Mouse (Mus musculus) stomach, postnatal 0 days (tissue): ENCODE data around the gene Cldn20.

Experiments used
- CTCF ChIP-seq: IDR thresholded peaks from 2 replicates; pipeline ENCODE4 v1.5.1; 2016; ENCODE audit warnings: antibody characterized with exemption, low read depth, mild to moderate bottlenecking, moderate library complexity
- EP300 ChIP-seq: optimal IDR thresholded peaks from 2 replicates; pipeline ENCODE3; 2016; ENCODE audit warnings: antibody characterized with exemption

DNA sequence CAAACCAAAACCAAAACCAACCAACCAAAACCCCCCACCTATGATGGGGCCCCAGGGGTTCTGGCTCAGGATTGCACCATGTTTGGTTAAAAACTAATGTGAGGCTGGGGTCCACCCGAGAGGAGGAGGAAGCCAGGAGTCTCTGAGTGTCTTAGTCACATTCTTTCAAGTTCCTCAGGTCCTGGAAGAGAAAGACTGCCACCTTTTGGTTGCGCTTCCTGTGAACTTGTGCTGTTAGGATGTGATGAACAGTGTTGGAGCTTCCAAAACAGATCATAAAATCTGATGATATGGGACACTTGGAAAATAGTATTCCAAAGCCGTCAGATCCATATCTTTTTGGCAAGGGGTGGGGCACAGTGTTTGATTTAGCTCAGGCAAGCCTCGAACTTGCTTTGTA, 31.4 kb upstream of the Cldn20 start:
- no peak for TF ChIP-seq EP300
- TF ChIP-seq CTCF, result peak; percentile 50
